8 mouse cellular contexts compared by ENCODE assay signal in genomic region chr6:113306322-113306985, GRCm38 (mm10). TPM values are rescaled to one million over a fixed set of nuclear protein-coding genes. Genes with fewer than 3 reads are reported as not detected.
A peak's percentile ranks its signal among the peaks of the same experiment; 100 is the strongest.
DNase-seq lines count a peak whose midpoint lies in the region; ATAC-seq lines count a peak whose summit lies in the region.

No protein-coding gene starts in this region.

- peak overlapping the region; percentile 96 for H3K4me3 ChIP-seq in hindbrain, embryonic 14.5 days (replicated peaks; ENCODE audit: low read length)

- peak; percentile 100 for DNase-seq in R1 (ENCODE audit: low read depth, low spot score)
- peak; percentile 99 for DNase-seq in cerebellum, postnatal 25 days
- peak; percentile 94 to 98 for DNase-seq in frontal cortex, postnatal 25 days (ENCODE audit: low spot score in 2 of 2)
- peak; percentile 95 for DNase-seq in hindbrain, embryonic 14.5 days (ENCODE audit: low spot score)
- DNase-seq in layer of hippocampus, postnatal 36 days, result peak; percentile 99 to 100
- peak; percentile 100 for DNase-seq in lung, postnatal 36 days
- DNase-seq in retina, postnatal 1 day, result peak; percentile 100
- DNase-seq in urinary bladder, adult 18-20 months (ENCODE audit: low spot score in 2 of 2), result peak; percentile 97 to 100

- peak overlapping the region; percentile 95 for H3K9ac ChIP-seq in hindbrain, embryonic 14.5 days

- H3K36me3 ChIP-seq in hindbrain, embryonic 14.5 days (replicated peaks; ENCODE audit: control insufficient read depth, insufficient read depth), result peaks cover 17% of the 10 kb centered on the region

- H3K9me3 ChIP-seq in hindbrain, embryonic 14.5 days (ENCODE audit: control insufficient read depth, low read length), result no peaks in the 10 kb centered on the region

- peak overlapping the region; percentile 92 for H3K4me2 ChIP-seq in hindbrain, embryonic 14.5 days (replicated peaks)

- peaks cover 21% of the 10 kb centered on the region for H3K4me1 ChIP-seq in hindbrain, embryonic 14.5 days (replicated peaks; ENCODE audit: control insufficient read depth, insufficient read depth, low read length)

- WGBS in hindbrain, embryonic 14.5 days, result under 1% methylated on average over 50 of the region's 50 CpGs

- no peaks in the 10 kb centered on the region for H3K27me3 ChIP-seq in hindbrain, embryonic 14.5 days (ENCODE audit: control insufficient read depth, insufficient read depth, low read length)

- ATAC-seq in hindbrain, embryonic 14.5 days (ENCODE audit: low FRiP score), result peak; percentile 97

- peak overlapping the region; percentile 99 for H3K27ac ChIP-seq in hindbrain, embryonic 14.5 days

RNA-seq across cellular contexts. Expression of gene Brpf1, which starts 0.5 kb away (rescaled TPM):
- 17.5 and 18.1 TPM in 2 replicates for polyA plus RNA-seq in hindbrain, embryonic 14.5 days (2014; fragmentation: Nextera tagmentation; extraction: Ambion mirVana)
- 10 to 100 TPM; 36.3 to 39.4 TPM for total RNA-seq in layer of hippocampus, postnatal 36 days (2021)

RNA-seq across cellular contexts. Expression of gene Ogg1, which starts 20.3 kb away (rescaled TPM):
- polyA plus RNA-seq in hindbrain, embryonic 14.5 days (2014; fragmentation: Nextera tagmentation; extraction: Ambion mirVana), result 8.4 and 9.0 TPM in 2 replicates
- 1 to 10 TPM; 8.3 to 9.5 TPM for total RNA-seq in layer of hippocampus, postnatal 36 days (2021)

RNA-seq across cellular contexts. Expression of gene Cpne9, which starts 24.3 kb away (rescaled TPM):
- 2.4 and 5.0 TPM in 2 replicates for polyA plus RNA-seq in hindbrain, embryonic 14.5 days (2014; fragmentation: Nextera tagmentation; extraction: Ambion mirVana)
- 10 to 100 TPM; 17.6 to 22.7 TPM for total RNA-seq in layer of hippocampus, postnatal 36 days (2021)

RNA-seq across cellular contexts. Expression of gene Camk1, which starts 37.3 kb away (rescaled TPM):
- polyA plus RNA-seq in hindbrain, embryonic 14.5 days (2014; fragmentation: Nextera tagmentation; extraction: Ambion mirVana), result 111 and 123 TPM in 2 replicates
- 10 to 100 TPM; 48.6 to 50.1 TPM for total RNA-seq in layer of hippocampus, postnatal 36 days (2021)

Comparison
In these comparisons a context has a peak if more than half of its experiments do, and no peak if none do; other contexts are left out.
1. Peak in every context shown above with its lines: DNase-seq, ATAC-seq, H3K4me3 ChIP-seq and H3K27ac ChIP-seq.